In the genomic region with DNA sequence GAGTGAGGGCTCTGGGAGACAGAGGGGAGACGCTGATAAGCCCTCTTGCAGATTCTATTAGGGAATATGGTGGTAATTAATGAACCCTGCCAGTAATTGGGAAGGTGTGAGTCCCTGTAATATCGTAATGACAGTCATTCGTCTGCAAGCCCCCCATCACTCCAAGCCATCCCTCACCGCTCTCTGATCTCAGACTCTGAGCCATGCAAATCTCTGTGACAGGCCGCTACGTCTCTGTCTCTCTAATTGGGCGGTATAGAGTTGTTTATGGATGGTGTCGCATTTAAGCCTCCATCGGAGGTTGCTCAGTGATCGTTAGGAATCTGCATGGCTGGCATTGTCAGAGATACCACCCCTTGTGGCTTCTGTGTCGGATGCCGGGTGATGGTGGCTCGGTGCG, we compare ENCODE assay signal across 14 mouse cellular contexts.
"Had no signal": no experiment of that assay in that cellular context is flagged by ENCODE, and none has a peak within 500 bp of the region (broad histone marks: within the 10 kb centered on the region; RNA-seq: fewer than 3 reads in every experiment).

No protein-coding gene starts in this region.

- H3K4me1 ChIP-seq: liver, embryonic 13.5 days; stomach, embryonic 15.5 days had no signal

- H3K27ac ChIP-seq: limb, embryonic 12.5 days; liver, embryonic 13.5 days; midbrain, embryonic 13.5 days had no signal

- H3K27me3 ChIP-seq: liver, embryonic 13.5 days; midbrain, embryonic 13.5 days; stomach, embryonic 15.5 days had no signal

- H3K9me3 ChIP-seq: limb, embryonic 12.5 days; liver, embryonic 13.5 days; midbrain, embryonic 13.5 days; stomach, embryonic 15.5 days had no signal

- H3K9ac ChIP-seq: limb, embryonic 12.5 days; liver, embryonic 13.5 days; liver, postnatal 0 days; midbrain, embryonic 13.5 days; stomach, embryonic 15.5 days had no signal

- ATAC-seq: intestine, postnatal 0 days; liver, postnatal 0 days; midbrain, embryonic 13.5 days had no signal

- DNase-seq: kidney, adult 9 months; kidney, postnatal 25 days; layer of hippocampus, adult 9-11 months; liver; liver, embryonic 13.5 days; liver, postnatal 0 days; right cerebral cortex, postnatal 4 days; spleen, adult 18-20 months; thymus, adult 2 months; thymus, postnatal 25 days had no signal

- H3K4me3 ChIP-seq: limb, embryonic 12.5 days; liver, embryonic 13.5 days; midbrain, embryonic 13.5 days; stomach, embryonic 15.5 days had no signal

- H3K4me2 ChIP-seq: limb, embryonic 12.5 days; liver, embryonic 13.5 days; midbrain, embryonic 13.5 days; stomach, embryonic 15.5 days had no signal

- H3K36me3 ChIP-seq: limb, embryonic 12.5 days; liver, embryonic 13.5 days; midbrain, embryonic 13.5 days; stomach, embryonic 15.5 days had no signal
